Comparison of ENCODE assay signal across 1 mouse cellular context in genomic region chr1:36378880-36379279, GRCm38 (mm10).
TF ChIP-seq lines count a peak whose summit lies in the region.

No protein-coding gene starts in this region.

TF ChIP-seq in MEL, 35 proteins besides CTCF, POLR2A, EP300 and RAD21:
- no peak for TF ChIP-seq GABPA (IDR thresholded peaks at IDR 0.05; ENCODE audit: low read depth, low read length)
- no peak for TF ChIP-seq ETS1 (IDR thresholded peaks at IDR 0.05; ENCODE audit: low read depth, low read length)
- TF ChIP-seq ZMIZ1 (IDR thresholded peaks at IDR 0.05; ENCODE audit: low read depth, low read length): no peak
- TF ChIP-seq RCOR1 (IDR thresholded peaks at IDR 0.05; ENCODE audit: low read depth, low read length): 0 out of 2 replicates have a peak, but pooled peaks have one; percentile 24
- TF ChIP-seq JUND (IDR thresholded peaks at IDR 0.05; ENCODE audit: low read depth, low read length): no peak
